Mouse (Mus musculus): Measurements from ENCODE around the gene Gatc. TPM values are rescaled to one million over a fixed set of nuclear protein-coding genes. Genes with fewer than 3 reads are reported as not detected.
"Not testable (repeated sequence)": the region's sequence is repeated elsewhere in the genome, so short reads cannot be mapped to it uniquely, and the experiment has no call there.

Gene Gatc
- 10 to 100 TPM; 11.3 to 12.0 TPM for polyA plus RNA-seq (2017; shearing (Covaris generic))

DNA sequence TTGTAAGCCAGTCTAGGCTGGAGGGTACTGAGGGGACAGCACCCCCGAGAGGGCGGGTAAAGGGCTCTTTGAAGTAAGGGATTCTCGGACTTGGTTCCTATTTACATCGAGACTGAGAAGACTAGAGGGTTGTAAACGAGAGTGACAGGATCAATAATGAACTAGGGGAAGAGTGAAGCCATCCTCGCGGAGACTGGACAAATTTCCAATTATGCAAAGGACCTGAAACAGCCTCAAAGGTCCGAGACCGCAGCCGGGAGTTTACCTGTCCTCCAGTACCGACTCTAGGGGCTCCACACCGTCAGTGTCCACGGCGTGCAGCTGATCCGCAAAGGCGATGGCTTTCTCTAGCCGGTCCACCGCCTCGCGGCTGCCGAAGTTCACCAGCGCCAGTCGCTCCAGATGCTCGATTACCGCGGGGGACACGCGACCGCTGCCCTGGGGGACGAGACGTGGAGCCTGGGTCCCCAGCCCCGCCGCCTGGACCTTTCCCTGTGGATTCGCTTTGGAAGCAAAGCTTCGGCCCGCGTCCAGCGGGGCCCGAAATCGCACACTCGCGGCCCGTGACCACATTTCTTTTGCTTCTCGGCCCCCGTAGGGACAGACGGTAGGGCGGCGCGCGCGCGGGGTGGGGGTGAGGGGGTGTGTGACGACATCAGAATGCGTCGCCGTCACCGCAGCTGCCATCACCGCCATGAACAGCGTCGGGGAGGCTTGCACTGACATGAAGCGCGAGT is at the start of gene Gatc, which contains the start of gene Triap1:
Gene Gatc (minus strand): TSS at position 602 of the 737 bp plus-strand sequence.
Gene Triap1 (plus strand): TSS at position 649 of the 737 bp plus-strand sequence.
- ATAC-seq = peak; percentile 78

DNA sequence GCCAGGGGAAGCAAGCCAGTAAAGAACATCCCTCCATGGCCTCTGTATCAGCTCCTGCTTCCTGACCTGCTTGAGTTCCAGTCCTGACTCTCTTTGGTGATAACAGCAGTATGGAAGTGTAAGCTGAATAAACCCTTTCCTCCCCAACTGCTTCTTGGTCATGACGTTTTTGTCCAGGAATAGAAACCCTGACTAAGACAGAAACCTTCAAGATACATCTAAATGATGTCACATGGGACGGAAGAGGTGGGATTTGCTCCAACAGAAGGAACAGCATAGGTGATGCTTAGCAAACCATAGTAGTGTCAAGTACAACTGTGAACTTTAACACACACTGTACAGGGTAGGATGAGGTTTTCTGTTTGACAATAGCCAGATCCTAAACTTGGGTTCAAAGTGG is 37.9 kb upstream of the Gatc start:
- not testable (repeated sequence) for ATAC-seq

DNA sequence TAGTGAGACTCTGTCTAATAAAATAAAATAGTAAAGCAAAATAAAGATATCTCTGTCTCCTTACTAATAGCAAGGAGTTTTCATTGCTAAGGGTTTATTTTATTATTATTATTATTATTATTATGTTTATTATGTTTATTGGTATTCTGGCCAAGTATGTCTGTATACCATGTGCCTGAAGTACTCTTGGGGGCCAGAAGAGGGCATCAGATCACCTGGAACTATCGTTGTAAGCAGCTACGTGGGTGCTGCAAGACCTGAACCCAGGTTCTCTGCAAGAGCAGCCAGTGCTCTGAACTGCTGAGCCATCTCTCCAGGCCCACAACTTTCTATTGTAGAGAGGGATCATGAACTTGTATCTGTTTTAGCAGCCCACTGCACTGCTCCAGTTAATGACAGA is 34.5 kb upstream of the Gatc start:
- no peak for ATAC-seq

DNA sequence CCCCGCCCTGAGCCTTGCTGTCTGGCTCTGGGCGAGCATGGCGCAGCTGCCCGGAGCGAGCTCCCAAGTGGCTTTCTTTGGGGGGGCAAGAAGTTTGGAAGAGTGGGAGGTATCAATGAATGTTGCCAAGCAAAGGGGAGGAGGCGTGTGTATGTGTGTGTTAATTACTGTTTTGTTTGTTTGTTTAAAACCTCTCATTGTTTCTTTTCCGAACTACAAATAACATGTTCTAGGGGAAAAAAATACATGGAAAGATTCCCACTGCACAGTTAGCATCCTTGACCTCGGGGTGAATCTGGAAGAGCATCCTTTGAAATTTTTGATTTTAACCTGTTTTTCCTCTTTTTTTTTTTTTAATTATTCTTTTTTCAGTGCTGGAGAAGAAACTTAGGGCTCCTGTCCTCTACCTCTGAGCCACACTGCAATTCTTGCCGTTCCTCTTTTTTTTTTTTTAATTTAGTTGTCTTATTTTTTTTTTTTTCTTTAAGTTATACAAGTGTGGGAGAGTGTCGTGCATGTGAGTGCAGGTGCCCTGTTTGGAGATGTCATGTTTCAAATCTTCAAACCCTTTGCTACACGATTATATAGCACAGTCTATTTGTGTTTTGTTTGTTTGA is 33.3 kb upstream of the Gatc start:
- ATAC-seq = no peak

DNA sequence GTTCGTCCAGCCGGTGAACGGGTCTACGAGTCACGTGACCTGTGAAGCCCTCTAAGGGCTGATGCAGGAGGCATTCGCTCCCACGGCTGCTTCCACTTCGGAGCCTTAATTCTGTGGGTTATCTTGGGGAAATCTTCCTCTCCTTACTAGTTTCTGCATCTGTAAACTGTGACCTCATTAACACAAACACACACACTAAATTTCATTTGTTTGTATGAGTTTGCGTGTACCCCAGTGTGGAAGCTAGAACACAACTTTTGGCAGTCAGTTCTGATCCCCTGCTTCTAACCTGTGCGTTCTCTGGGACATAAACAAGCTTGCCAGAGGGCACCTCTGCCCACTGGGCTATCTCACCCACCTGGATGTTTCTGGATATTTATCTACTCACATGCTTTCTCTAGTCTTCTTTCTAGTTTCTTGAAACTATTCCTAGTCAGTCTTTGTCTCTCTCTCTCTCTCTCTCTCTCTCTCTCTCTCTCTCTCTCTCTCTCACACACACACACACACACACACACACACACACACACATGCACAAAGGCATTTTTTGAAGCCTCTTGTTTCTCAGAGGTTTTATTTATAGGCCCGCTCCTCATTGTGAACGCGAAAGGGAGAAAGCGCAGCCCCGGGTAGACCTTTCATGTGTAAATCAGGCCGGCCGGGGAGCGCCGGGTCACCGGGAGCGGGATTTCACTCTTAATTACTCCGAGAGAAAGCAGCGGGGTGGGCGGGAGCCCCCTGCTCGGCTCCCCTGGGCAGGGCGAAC is 32.6 kb upstream of the Gatc start:
- no peak for ATAC-seq

DNA sequence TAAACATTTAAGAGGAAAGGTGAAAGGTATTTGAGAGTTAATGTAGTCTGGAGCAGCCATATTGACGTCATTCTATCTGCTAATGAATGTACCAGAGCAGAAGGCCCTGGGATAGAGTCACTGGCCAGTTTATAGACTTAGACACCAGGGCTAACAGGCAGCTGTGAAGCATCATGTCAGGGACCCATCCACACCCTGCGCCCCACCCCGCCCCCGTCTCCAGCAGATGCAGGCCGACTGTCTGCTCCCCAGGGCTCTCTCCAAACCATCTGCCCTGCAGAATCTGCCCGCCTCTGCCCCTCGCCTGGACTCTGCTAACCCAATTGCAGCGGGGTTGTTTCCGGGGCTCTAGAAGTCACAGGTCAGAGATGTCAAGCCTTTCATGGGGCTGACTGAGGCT is 30.8 kb upstream of the Gatc start:
- ATAC-seq = no peak

DNA sequence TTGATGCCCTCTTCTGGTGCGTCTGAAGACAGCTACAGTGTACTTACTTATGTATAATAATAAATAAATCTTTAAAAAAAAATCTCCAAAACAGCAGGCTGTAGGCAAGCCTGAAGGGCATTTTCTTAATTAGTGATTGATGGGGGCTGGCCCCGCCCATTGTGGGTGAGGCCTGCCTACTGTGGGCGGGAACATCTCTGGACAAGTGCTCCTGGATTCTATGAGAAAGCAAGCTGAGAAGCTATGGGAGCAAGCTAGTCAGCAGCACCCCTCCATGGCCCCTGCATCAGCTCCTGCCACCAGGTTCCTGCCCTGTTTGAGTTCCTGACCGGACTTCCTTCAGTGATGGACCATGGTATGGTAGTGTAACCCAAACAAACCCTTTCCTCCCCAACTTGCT is 23.8 kb upstream of the Gatc start:
- ATAC-seq = no peak

DNA sequence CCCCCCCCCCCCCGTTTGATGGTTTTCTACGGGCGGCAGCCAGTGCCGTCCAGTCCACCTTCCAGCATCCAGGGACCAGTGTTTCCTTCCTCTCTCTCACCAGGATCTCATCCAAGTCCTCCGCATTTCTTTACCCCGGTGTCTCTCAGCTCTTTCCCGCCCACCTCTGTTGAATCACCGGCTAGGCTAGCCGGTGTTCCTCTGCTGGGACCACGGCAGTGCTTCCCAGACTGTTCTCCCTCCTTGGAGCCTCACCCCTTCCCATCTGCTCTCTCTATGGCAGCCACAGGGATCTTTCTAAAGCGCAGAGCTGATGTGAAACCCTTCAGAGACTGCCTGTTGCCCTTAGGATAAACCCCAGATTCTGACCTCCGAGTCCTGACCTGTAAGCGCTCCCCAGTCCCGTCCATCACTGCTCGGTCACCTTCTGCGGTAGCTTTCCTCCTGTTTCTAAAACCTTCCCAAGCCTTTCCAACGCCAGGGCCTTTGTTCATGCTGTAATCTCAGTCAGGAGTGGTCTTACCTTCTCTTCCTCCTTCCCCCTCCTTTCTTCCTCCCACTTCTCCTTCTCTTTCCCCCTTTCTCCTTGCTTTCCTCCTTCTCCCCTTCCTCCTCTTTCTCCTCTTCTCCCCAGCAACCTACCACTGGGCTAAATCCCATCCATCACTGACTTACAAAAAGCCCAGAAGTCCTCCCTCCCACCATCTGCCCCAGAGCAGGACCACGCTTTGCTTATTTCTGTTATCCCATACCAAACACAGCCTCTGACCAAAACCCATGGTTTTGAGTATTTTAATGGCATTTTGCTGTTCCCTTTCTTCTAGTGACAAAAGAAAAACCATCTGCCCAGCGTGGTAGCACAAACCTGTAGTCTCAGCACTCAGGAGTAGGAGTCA is 22.1 kb upstream of the Gatc start:
- no peak for ATAC-seq

DNA sequence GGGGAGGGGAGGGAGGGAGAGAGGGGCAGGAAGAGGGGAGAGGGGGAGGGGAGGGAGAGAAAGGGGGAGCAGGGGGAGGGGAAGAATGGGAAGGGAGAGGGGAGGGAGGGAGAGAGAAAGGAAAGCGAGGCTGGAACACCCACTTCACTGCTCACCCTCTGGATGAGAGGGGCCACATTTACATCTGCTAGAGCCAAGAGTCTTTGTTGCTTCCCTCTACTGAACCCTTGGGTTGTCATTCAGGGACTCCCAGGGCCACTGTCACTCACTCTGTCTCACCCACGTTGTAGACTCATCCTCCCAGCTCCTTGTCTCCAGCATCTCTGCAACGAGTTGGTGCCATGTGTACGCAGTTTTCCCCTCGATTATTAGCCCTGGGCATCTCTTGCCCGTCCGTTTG is 21.2 kb upstream of the Gatc start:
- ATAC-seq = no peak

DNA sequence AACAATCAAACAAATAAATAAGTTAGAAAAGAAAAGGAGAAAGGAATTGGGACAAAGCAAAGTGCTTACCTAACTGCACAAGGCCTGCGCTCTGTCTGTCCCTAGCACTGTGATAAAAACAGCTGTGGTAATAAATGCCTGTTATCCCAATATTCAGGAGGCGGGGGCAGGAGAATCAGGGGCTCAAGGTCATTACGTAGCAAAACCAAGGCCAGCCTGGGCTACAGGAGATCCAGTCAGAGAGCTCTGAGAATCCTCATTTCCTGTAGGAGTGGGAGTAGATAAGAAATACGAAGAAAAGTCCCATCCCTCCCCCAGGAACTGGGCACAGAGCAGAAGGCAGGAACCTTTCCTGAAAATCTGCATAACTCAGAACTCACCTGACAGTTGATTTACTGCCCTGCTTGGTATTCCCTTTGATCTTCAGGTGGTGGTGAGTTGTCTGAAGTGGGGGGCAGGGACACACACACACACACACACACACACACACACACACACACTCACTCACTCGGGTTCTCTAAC is 18.9 kb upstream of the Gatc start:
- ATAC-seq = no peak

DNA sequence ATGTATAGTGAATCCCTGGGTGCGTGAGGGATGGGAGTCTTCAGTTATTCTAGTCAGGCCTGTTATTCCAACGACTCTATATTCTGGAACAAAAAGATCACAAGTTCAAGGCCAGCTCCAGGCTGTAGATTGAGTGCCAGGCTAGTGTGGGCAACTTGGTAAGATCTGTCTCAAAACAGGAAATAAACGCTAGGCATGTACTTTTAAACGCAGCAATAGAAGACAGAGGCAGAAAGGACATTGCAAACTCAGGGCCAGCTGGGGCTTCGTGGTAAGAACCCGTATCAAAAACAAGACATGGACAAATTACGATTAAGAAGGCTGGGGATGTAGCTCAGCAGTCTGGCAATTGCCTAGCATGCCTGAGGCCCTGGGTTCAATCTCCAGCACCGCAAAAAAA is 18.5 kb upstream of the Gatc start:
- no peak for ATAC-seq

DNA sequence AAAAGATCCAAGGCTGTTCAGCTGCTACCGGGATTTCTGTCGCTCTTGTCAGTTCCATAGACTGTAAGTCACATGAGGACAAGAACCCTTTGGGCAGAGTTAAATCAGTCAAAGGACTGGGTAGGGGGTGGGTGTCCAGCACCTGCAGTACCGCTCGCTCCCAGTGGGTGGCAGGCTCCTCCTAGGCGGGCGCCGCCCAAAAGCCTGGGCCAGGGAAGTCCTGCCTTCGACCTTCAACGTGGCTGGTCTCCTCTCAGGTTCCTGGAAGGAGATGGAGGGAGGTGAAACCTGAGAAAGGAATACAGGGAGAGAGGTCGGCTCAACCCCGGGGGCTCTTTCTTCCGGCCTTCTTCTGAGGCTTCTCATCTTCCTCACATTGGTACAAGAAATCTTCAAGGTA is 17.9 kb upstream of the Gatc start:
- no peak for ATAC-seq

DNA sequence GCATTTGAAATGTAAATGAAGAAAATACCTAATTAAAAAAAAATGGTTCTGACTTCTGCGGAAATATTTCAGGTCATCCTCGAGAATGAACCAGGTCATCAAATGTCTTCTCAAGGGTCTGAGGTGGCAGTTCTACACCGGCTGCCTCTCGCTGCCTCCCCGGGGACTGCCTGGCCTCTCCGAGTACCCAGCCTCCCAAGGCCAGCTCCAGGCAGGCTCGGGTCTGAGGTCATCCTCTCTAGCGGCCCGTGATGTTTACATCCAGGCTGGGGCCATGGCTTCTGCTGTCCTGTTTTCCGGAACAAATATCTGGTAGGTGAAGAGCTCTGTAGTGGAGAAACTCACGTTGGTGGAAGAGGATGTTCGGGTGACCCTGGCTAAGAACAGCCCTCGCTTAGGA is 14.1 kb upstream of the Gatc start:
- no peak for ATAC-seq

DNA sequence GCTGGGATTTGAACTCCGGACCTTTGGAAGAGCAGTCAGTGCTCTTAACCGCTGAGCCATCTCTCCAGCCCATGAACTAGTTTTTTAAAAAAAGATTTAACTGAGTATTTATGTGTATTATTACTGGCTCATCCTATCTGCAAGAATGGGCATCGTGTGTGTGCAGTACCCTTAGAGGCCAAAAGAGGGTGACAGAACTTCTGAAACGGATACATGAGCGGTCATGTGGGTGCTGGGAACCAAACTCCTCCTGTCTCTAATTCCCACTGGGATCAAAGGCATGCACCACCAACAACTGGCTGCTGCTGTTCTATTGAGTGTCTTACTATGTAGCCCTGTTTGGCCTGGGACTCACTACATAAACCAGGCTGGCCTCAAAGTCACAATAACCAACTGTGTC is 10.4 kb upstream of the Gatc start:
- ATAC-seq = no peak

DNA sequence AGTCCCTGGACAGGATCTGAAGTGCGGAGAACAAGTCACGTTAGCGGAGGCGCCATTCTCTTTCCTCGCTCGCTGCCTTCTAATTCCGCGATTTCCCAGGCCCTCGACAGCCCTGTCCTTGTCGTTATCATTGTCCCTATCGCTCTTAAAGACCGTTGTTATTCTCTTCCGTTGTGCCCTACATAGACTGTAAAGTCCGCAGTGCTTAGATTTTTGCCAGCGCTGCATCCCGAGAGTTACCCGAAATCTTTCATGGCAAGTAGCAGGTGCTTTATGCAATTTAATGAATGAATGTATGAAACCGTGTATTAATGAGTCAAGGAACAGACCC is 8.2 kb upstream of the Gatc start:
- ATAC-seq = peak; percentile 9

DNA sequence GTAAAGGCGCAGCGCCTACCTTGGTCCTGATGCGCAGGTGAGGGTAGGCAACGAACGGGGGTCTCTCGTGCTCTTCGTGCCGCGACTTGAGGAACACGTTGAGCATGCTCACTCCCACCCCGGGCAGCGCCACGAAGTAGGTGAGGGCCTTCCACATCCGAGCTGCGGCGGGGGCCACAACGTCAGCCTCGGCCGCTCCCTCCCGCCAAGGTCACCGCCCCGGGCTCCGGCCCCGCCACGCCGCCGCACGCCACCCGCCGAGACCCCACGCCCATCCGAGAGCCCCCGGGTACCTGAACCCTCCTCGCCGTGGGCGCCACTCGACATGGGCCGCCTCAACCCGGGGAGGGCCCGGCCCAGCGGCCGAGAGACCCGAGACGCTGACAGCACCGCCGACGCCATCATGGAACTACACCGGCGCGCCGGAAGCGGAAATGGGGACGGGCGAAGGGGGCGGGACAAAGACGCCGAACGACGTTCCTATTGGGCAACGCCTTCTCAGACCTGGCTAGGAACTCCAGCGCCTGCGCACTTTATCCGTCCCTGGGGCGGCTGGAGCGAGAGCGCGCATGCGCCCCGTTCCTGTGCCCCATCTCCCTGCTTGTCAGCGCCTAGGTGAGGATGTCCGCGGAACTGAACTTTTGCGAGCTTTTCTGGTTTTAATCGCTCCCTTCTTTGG is 7.7 kb upstream of the Gatc start, which contains the start of gene Cox6a1:
Gene Cox6a1 (minus strand): TSS at position 436 of the 679 bp plus-strand sequence.
- peak; percentile 87 for ATAC-seq

DNA sequence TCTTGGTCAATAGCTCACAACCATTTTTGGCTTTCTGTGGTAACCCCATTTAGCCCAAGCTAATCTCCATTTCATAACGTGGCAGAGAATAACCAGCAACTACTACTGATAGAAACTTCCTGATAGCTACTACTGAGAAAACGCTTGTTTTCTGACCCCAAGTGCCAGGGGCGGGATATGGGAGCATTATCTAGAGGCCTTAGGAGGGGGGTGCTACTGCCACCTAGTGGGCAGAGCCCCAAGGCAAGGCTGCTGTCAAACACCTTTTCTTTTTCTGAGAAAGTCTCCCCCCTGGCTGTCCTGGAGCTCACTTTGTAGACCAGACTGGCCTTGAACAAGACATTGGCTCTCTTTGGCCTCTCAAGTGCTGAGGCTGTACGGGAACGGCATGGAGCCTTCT is 6.6 kb upstream of the Gatc start:
- peak; percentile 55 for ATAC-seq

DNA sequence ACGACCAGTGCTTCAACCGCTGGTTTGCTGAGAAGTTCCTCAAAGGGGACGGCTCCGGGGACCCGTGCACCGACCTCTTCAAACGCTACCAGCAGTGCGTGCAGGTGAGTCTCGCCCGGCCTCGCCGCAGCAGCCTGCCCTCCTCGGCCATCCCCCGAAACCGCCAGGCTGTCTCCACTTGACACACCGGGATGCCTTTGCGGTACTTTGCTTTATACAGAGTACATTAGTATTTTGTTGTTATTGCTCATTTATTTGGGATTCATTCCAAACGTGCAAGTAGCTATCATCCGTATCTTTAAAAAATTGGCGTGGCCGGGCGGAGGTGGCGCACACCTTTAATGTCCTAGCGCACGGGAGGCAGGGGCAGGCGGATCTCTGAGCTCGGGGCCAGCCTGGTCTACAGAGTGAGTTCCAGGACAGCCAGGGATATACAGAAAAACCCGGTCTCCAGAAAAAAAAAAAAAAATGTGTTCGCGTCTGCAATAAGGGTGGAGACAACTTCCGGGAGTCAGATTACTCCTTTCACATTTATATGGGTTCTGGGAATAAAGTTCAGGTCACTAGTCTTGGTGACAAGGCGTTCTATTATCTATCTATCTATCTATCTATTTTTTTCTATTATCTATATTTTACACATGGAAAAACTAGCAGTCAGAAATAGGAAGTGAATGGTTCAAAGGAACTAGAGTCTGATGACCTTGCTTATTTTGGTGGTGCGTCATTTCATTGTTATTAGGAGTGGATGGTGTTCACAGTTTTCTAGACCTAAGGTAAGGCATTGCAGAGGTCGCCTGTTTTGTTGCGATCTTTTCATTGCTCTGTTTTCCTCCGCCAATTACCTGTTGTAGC is 562 bp upstream of the Gatc start:
- ATAC-seq = peak; percentile 33

DNA sequence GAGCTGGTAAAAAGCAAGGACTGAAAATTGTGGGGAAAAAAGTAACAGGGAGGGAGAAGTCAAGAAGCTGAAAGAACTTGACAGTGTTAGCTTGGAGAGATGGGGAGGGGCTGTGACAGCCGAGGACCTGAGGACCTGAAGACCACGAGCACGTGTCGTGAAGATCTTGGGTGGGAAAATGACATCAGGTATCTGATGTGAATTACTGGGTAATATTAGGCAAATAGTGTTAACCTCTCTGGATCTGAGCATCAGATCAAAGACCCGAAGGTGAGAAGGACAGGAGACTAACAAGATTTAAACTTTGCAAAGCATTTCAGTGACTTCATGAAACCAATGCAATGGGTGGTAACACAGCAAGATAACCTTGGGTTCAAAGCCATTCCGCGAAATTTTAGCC is 971 bp downstream of the Gatc start:
- no peak for ATAC-seq

DNA sequence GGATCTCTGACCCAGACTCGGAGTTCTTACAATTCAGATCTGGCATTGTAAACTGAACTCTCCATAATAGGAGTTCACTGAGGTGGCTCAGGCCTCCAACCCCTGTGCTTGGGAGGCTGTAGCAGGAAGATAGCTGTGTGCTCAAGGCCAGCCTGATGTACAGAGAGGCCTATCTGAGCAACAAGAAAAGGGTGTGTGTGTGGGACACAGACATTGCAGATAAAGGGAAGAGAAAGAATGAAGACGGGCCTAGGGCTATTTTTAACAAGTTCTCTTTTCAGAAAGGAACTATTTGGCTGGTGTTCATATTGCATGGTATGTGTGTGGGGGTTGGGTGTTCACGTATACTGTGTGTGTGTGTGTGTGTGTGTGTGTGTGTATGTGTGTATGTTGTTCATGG is 7.4 kb downstream of the Gatc start:
- ATAC-seq = no peak

DNA sequence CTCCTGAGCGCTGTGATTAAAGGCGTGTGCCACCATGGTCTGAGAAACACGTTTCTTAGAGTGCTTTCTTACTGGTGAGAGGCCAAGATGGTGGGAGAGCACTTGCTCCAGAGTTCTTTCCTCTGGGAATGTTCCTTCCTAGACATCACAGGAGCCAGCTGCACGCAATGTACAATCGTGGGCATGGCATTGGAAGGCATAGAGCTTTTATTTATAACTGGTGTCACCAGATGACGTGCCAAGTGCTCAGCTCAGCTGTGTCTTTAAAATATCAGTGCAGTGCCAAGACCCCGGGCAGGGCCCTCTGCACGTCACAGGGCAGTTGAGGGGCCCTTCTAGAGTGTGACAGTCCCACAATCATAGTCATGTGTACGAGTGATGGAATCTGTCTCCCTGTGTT is 10.0 kb downstream of the Gatc start:
- no peak for ATAC-seq

All from activated CD4-positive, CD25-positive, alpha-beta regulatory T cell, adult 4 months (primary cell).